Mouse (Mus musculus): ENCODE measurements around the gene Cracr2b.

- TF ChIP-seq CTCF (IDR thresholded peaks at IDR 0.05; ENCODE audit: control insufficient read depth, insufficient read depth, insufficient read length) = no peak
- TF ChIP-seq USF1 (IDR thresholded peaks at IDR 0.05; ENCODE audit: low read depth) = no peak
- TF ChIP-seq MAX (IDR thresholded peaks at IDR 0.05) = no peak
- TF ChIP-seq CEBPB (IDR thresholded peaks at IDR 0.05; ENCODE audit: low read depth) = no peak
- no peak for TF ChIP-seq MYOD1 (IDR thresholded peaks at IDR 0.05; ENCODE audit: control insufficient read depth, insufficient read length, low read depth)
Observed at GRCm38 (mm10) chr7:141482531-141483024, 21.7 kb downstream of the Cracr2b start.

Measured in C2C12 (cell line).